Mouse (Mus musculus): ENCODE measurements at regions not wholly inside any gene's neighbourhood (a gene's known extent, or its start where the extent isn't known, plus 50 kb on each side); places are given as distances from the start of the nearest gene placed in this dataset.

- TF ChIP-seq CTCF (IDR thresholded peaks at IDR 0.05; ENCODE audit: low read depth, low read length) (no peak), EP300 (IDR thresholded peaks at IDR 0.05; ENCODE audit: insufficient read depth, low read depth, low read length) (no peak)
These were observed 275.3 kb downstream of the Plpp3 start for GRCm38 (mm10) chr4:105432461-105432860.

Measured in ES-Bruce4 (cell line).